Mouse (Mus musculus) left cerebral cortex, postnatal 36 days (tissue): Measurements from ENCODE around the gene Acap1. TPM values are rescaled to one million over a fixed set of nuclear protein-coding genes. Genes with fewer than 3 reads are reported as not detected.

Experiments used
- DNase-seq, 2 experiments: peaks; one replicate each; pipeline ENCODE4 v3.0.0; 2021 to 2022; ENCODE audit warnings: low spot score in 2 of 2, mixed read lengths in 1 of 2
- intact Hi-C: fragments of 180-260 bp; cut with DNase I; formaldehyde crosslinking; loops from one replicate; pipeline ENCODE4 v1.15.1; 2025
- total RNA-seq, 2 experiments: library from RNA; stranded (reverse); gene quantifications; 2 replicates each; pipeline ENCODE4 v1.2.3; 2021

Acap1 gene
- total RNA-seq, 2 experiments from 2014 or later = 0.27 TPM; not detected in 1

- no peak for DNase-seq
- intact Hi-C loops = no loop called here
These were observed 15.6 kb upstream of the Acap1 start for GRCm38 (mm10) chr11:69910781-69911560.

GRCm38 (mm10) chr11:69910177-69910576 is 14.8 kb upstream of the Acap1 start:
- intact Hi-C loops = no loop called here
- no peak for DNase-seq

- intact Hi-C loops = no loop called here
These were observed 13.8 kb upstream of the Acap1 start for GRCm38 (mm10) chr11:69909174-69909573.

GRCm38 (mm10) chr11:69908645-69909044 is 13.3 kb upstream of the Acap1 start:
- no peak for DNase-seq
- intact Hi-C loops = no loop called here

More at GRCm38 (mm10) chr11:69909174-69909573, 13.8 kb upstream of the Acap1 start:
- no peak for DNase-seq

GRCm38 (mm10) chr11:69904311-69904710 is 9.0 kb upstream of the Acap1 start:
- intact Hi-C loops = loop anchor here (5.0 kb wide), 2 partner anchors 67 to 222 kb away; partner anchors contain the start of genes Nlgn2, Senp3 and Tmem256
- DNase-seq = no peak

GRCm38 (mm10) chr11:69902972-69903371 is 7.6 kb upstream of the Acap1 start:
- no peak for DNase-seq
- intact Hi-C loops = loop anchor here (5.0 kb wide), 2 partner anchors 66 to 221 kb away; partner anchors contain the start of genes Nlgn2, Senp3 and Tmem256

- DNase-seq = peak in 1 of 2 experiments; percentile 28
These were observed 6.7 kb upstream of the Acap1 start for GRCm38 (mm10) chr11:69901993-69902392.

GRCm38 (mm10) chr11:69901406-69901846 is 6.1 kb upstream of the Acap1 start:
- intact Hi-C loops = loop anchor here (1.0 to 5.0 kb wide), 3 partner anchors 20 to 219 kb away; partner anchors contain the start of genes Eif5a, Nlgn2, Senp3 and Tmem256
- peak; percentile 97 to 98 for DNase-seq

More at GRCm38 (mm10) chr11:69901993-69902392, 6.7 kb upstream of the Acap1 start:
- intact Hi-C loops = loop anchor here (1.0 to 5.0 kb wide), 3 partner anchors 19 to 220 kb away; partner anchors contain the start of genes Eif5a, Nlgn2, Senp3 and Tmem256

GRCm38 (mm10) chr11:69900471-69901405 is 5.4 kb upstream of the Acap1 start, which contains the start of the genes 2810408A11Rik and Neurl4:
TSS of gene 2810408A11Rik (minus strand) at chr11:69900987.
TSS of gene Neurl4 (plus strand) at chr11:69901072.
- intact Hi-C loops = loop anchor here (1.0 to 5.0 kb wide), 3 partner anchors 21 to 218 kb away; partner anchors contain the start of genes Eif5a, Nlgn2, Senp3 and Tmem256
- peak; percentile 87 to 88 for DNase-seq

GRCm38 (mm10) chr11:69899870-69900269 is 4.5 kb upstream of the Acap1 start:
- intact Hi-C loops = loop anchor here (5.0 kb wide), 2 partner anchors 63 to 218 kb away; partner anchors contain the start of genes Nlgn2, Senp3 and Tmem256

GRCm38 (mm10) chr11:69894671-69895070 is 668 bp downstream of the Acap1 start:
- no peak for DNase-seq
- intact Hi-C loops = no loop called here

More at GRCm38 (mm10) chr11:69899870-69900269, 4.5 kb upstream of the Acap1 start:
- DNase-seq = no peak

GRCm38 (mm10) chr11:69891482-69891881 is 3.9 kb downstream of the Acap1 start:
- intact Hi-C loops = no loop called here
- DNase-seq = no peak

GRCm38 (mm10) chr11:69886907-69887635 is 8.3 kb downstream of the Acap1 start:
- DNase-seq = no peak
- intact Hi-C loops = no loop called here

GRCm38 (mm10) chr11:69884663-69885062 is 10.7 kb downstream of the Acap1 start:
- intact Hi-C loops = no loop called here

GRCm38 (mm10) chr11:69884240-69884639 is 11.1 kb downstream of the Acap1 start:
- intact Hi-C loops = no loop called here
- no peak for DNase-seq

More at GRCm38 (mm10) chr11:69884663-69885062, 10.7 kb downstream of the Acap1 start:
- DNase-seq = no peak

- DNase-seq = no peak
- intact Hi-C loops = no loop called here
These were observed 11.7 kb downstream of the Acap1 start for GRCm38 (mm10) chr11:69883527-69884151.

- intact Hi-C loops = no loop called here
- DNase-seq = no peak
These were observed 12.3 kb downstream of the Acap1 start for GRCm38 (mm10) chr11:69883066-69883465.
